Mouse (Mus musculus): ENCODE data around the gene Plagl2. TPM values are rescaled to one million over a fixed set of nuclear protein-coding genes. Genes with fewer than 3 reads are reported as not detected.

The Plagl2 gene
- total RNA-seq, 2 experiments from 2014 or later: 19.1 to 20.3 TPM

GRCm38 (mm10) chr2:153198485-153198884, 42.7 kb downstream of the Plagl2 start:
- no peak for DNase-seq (ENCODE audit: low spot score in 2 of 2)

DNA sequence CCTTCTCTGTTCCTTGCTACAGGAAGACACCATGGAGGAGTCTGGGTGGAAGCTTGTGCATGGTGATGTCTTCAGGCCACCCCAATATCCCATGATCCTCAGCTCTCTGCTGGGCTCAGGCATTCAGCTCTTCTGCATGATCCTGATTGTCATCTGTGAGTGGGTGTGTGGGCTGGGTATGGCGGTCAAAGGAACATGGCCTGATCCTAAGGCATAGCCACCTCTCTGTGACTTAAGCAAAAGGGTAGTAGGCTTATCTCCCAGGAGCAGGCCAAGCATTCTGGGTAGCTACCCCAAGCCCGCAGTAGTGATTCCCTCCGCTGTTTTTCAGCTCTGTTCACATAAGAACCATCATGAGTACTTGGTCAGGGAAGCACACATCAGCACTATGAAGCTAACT, 47.0 kb downstream of the Plagl2 start:
- no peak for DNase-seq (ENCODE audit: low spot score in 2 of 2)

- no peak for DNase-seq (ENCODE audit: low spot score in 2 of 2)
Observed at GRCm38 (mm10) chr2:153191242-153191641, 50.0 kb downstream of the Plagl2 start.

DNA sequence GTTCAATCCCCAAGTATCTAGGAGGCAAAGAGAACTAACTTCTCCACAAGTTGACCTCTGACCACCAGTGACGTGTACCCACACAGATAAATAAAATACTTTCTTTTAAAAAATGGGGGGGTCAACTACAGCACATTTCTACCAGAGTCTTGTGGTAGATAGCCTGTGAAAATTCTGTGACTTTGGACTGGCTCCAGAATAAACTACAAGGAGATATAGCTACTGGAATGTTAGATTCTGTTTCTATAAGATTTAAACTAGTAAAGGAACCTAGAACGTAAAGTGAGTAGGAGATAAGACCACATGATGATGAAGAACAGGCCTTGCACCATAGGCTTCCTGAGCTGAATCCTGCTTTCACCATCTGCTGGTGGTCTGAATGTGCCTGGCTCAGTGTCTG, 53.4 kb downstream of the Plagl2 start:
- DNase-seq (ENCODE audit: low spot score in 2 of 2): no peak

- DNase-seq (ENCODE audit: low spot score in 2 of 2): no peak
Observed at GRCm38 (mm10) chr2:153186176-153186591, 55.0 kb downstream of the Plagl2 start.

- no peak for DNase-seq (ENCODE audit: low spot score in 2 of 2)
Observed at GRCm38 (mm10) chr2:153179961-153180360, 61.3 kb downstream of the Plagl2 start.

DNA sequence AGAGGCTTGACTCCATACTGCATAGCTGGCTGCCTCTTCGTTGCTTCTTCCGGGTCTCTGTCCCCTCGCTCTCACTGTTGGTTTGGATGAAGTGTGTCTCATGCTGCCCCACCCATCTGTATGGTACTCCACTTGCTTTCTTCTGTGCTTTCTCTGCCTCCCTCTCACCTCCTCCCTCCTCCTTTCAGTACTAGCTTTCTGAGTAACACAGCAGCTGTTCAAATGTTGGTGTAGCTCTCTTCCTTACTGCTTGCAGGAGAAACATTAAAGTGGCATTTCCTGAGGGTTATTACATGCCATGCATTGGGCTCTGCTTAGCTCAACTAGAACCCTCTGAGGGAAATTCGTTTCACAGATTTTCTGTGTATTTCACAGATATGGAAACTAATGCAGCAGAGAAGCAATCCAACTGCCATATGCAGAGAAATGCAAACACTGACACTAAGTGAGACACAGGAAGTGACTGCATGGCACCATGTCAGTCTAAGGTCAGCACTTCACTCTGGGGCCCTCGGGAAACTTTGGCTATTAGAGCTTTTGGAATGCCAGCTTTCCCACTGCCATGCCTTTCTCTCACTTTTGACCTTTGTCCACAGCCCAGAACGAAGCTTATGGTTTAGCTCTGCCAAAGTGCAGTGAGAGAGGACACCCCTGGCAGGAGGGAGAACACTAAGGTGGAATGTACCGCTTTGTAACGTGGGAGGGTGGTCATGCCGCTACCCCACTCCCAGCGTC, 61.9 kb downstream of the Plagl2 start:
- no peak for DNase-seq (ENCODE audit: low spot score in 2 of 2)

Other genes with a start within 250 kb of the Plagl2 start
- 100 to 1,000 TPM in 1 of 2 experiments, 10 to 100 TPM in 1; 93.8 to 103 TPM for gene Pdrg1, start 226.0 kb downstream of the Plagl2 start, total RNA-seq (2021)
- gene Xkr7, start 209.6 kb downstream of the Plagl2 start, total RNA-seq (2021): 1 to 10 TPM; 3.0 to 3.2 TPM
- 10 to 100 TPM; 20.7 to 22.8 TPM for gene Ccm2l, start 175.5 kb downstream of the Plagl2 start, total RNA-seq (2021)
- gene Hck, start 133.0 kb downstream of the Plagl2 start, total RNA-seq (2021): 1 to 10 TPM; 3.9 to 4.3 TPM
- gene Tm9sf4, start 80.1 kb downstream of the Plagl2 start, total RNA-seq (2021): 100 to 1,000 TPM; 101 to 106 TPM
- 1 to 10 TPM; 8.6 to 8.8 TPM for gene Tspyl3, start 16.0 kb downstream of the Plagl2 start, total RNA-seq (2021)
- 10 to 100 TPM; 47.3 to 48.8 TPM for gene Pofut1, start 107 bp upstream of the Plagl2 start, total RNA-seq (2021)
- gene Kif3b, start 50.0 kb upstream of the Plagl2 start, total RNA-seq (2021): 10 to 100 TPM; 28.0 to 29.2 TPM
- 10 to 100 TPM; 51.3 to 53.2 TPM for gene Asxl1, start 104.4 kb upstream of the Plagl2 start, total RNA-seq (2021)

All from adrenal gland, postnatal 4 days (tissue).